Mouse (Mus musculus) forebrain, embryonic 12.5 days (tissue): ENCODE results near the gene Cfap61. TPM values are rescaled to one million over a fixed set of nuclear protein-coding genes. Genes with fewer than 3 reads are reported as not detected.

Experiments used
- ATAC-seq: fragments of 200-750 bp; cut with Nextera tagmentation; 2 replicates; pipeline ENCODE4 v1.8.0; 2017; ENCODE audit warnings: moderate TSS enrichment; ENCODE audit not compliant: low FRiP score
- H3K27ac ChIP-seq: fragments of 300-500 bp; sonication (generic); 2 replicates; pipeline ENCODE4 v1.5.1; 2016; ENCODE audit warnings: mild to moderate bottlenecking
- H3K27me3 ChIP-seq: fragments of 300-500 bp; sonication (generic); 2 replicates; pipeline ENCODE4 v1.6.1; 2016; ENCODE audit warnings: mild to moderate bottlenecking
- H3K36me3 ChIP-seq: fragments of 300-500 bp; sonication (generic); replicated peaks from 2 replicates; pipeline ENCODE4 v1.6.1; 2016; ENCODE audit warnings: mild to moderate bottlenecking
- H3K4me1 ChIP-seq: fragments of 300-500 bp; sonication (generic); 2 replicates; pipeline ENCODE4 v1.6.1; 2016
- H3K4me2 ChIP-seq: fragments of 300-500 bp; sonication (generic); 2 replicates; pipeline ENCODE4 v1.6.1; 2016; ENCODE audit warnings: mild to moderate bottlenecking, moderate library complexity
- H3K4me3 ChIP-seq: fragments of 300-500 bp; sonication (generic); replicated peaks from 2 replicates; pipeline ENCODE4 v1.5.1; 2016; ENCODE audit warnings: mild to moderate bottlenecking
- H3K9ac ChIP-seq: fragments of 300-500 bp; sonication (generic); 2 replicates; pipeline ENCODE4 v1.6.1; 2016; ENCODE audit warnings: mild to moderate bottlenecking
- H3K9me3 ChIP-seq: fragments of 300-500 bp; sonication (generic); 2 replicates; pipeline ENCODE4 v1.6.1; 2016
- WGBS: fragments of 180-500 bp; shearing (Covaris S2); methylation state at CpG from one replicate; pipeline ENCODE4 v1.1.7; 2016; 5-methylcytosine and 5-hydroxymethylcytosine counted together
- polyA plus RNA-seq: library from polyadenylated mRNA; unstranded; fragments of >200 nt; fragmentation: Nextera tagmentation; extraction: Ambion mirVana; gene quantifications from 2 replicates; pipeline ENCODE4 v1.2.1, GENCODE M21; 2016

Cfap61 gene
- polyA plus RNA-seq, 1 experiment from 2014 or later, result 1.2 TPM

DNA sequence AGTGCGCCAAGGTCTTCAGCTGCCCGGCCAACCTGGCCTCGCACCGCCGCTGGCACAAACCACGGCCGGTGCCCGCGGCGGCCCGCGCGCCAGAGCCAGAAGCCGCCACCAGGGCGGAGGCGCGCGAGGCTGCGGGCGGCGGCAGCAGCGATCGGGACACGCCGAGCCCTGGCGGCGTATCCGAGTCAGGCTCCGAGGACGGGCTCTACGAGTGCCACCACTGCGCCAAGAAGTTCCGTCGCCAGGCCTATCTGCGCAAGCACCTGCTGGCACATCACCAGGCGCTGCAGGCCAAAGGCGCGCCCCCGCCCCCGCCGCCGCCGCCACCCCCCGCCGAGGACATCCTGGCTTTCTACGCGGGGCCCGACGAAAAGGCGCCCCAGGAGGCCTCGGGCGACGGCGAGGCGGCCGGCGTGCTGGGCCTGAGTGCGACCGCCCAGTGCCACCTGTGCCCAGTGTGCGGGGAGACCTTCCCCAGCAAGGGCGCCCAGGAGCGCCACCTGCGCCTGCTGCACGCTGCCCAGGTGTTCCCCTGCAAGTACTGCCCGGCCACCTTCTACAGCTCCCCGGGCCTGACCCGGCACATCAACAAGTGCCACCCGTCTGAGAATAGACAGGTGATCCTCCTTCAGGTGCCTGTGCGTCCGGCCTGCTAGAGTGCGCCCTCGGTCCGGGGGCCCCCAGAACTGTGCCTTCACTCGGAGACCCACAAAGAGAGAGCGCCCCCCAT lies 288.8 kb downstream of the Cfap61 start:
- peak overlapping the region; percentile 97 for H3K27ac ChIP-seq
- ATAC-seq, result no peak
- peaks cover 74% of the 10 kb centered on the region for H3K27me3 ChIP-seq
- H3K4me1 ChIP-seq, result peaks cover 65% of the 10 kb centered on the region
- H3K9me3 ChIP-seq, result no peaks in the 10 kb centered on the region
- peak overlapping the region; percentile 88 for H3K4me2 ChIP-seq
- peak overlapping the region; percentile 95 for H3K9ac ChIP-seq
- no peaks in the 10 kb centered on the region for H3K36me3 ChIP-seq
- H3K4me3 ChIP-seq, result peak overlapping the region; percentile 79
- under 1% methylated on average over 63 of the region's 75 CpGs for WGBS

DNA sequence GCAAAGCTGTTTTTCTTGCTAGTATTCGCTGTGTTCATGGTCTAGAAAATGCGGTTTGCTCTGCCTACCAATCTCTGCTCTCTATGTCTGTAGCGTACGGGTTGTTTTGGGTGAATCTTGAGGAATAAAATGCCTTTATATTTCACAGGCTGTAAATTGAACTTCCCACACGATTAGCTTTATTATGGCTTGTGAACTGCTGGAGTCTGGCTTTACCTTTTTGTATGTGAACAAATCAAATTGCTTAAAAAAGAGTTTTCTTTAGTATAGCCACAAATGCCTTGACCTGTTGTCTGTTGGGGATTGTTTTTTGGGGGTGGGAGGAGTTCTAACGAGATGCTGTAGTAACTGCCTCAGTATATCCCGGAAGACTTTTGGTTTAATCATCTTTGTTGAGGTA lies 289.6 kb downstream of the Cfap61 start:
- Histone ChIP-seq H3K36me3 (no peaks in the 10 kb centered on the region), H3K9me3 (no peaks in the 10 kb centered on the region), H3K27ac (peak overlapping the region; percentile 97), H3K9ac (peak overlapping the region; percentile 95), H3K4me2 (peak overlapping the region; percentile 88), H3K27me3 (peaks cover 74% of the 10 kb centered on the region), H3K4me1 (peaks cover 57% of the 10 kb centered on the region), H3K4me3 (peak overlapping the region; percentile 79)
- no peak for ATAC-seq
- WGBS, result 8% methylated on average over 7 of the region's 7 CpGs

DNA sequence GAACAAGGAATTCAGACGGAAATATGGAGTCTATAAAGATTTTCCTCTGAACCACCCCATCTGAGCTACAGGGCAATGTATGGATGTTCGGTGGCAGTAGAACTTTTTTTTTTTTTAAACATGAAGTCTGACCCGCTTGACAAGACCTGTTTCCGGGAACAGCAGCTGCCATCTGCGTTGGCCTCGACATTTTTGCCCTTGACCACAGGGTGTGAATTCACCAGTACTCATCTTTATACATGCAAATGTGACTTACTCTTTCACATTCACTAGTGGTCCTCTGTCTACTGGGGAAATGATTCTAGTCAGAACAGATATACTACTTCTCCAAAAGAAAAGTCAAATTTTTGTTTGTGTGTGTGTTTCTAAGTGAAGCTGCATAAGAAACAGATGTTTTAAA lies 291.2 kb downstream of the Cfap61 start:
- H3K4me3 ChIP-seq, result 0 out of 2 replicates have a peak overlapping the region, but pooled peaks have one; percentile 2
- peak overlapping the region; percentile 38; the same call in 1 of the 2 replicates for H3K27ac ChIP-seq
- no peaks in the 10 kb centered on the region for H3K36me3 ChIP-seq
- peaks cover 44% of the 10 kb centered on the region for H3K4me1 ChIP-seq
- H3K27me3 ChIP-seq, result peaks cover 65% of the 10 kb centered on the region
- H3K9ac ChIP-seq, result no peak overlapping the region
- peak overlapping the region; percentile 88 for H3K4me2 ChIP-seq
- WGBS, result 4% methylated on average over 6 of the region's 6 CpGs
- ATAC-seq, result no peak
- H3K9me3 ChIP-seq, result no peaks in the 10 kb centered on the region

- ATAC-seq, result no peak
- peaks cover 39% of the 10 kb centered on the region for H3K4me1 ChIP-seq
- no peaks in the 10 kb centered on the region for H3K36me3 ChIP-seq
- H3K4me2 ChIP-seq, result peak overlapping the region; percentile 15; the same call in 1 of the 2 replicates
- WGBS, result 3% methylated on average over 9 of the region's 9 CpGs
- H3K27me3 ChIP-seq, result peaks cover 68% of the 10 kb centered on the region
- 0 out of 2 replicates have a peak overlapping the region, but pooled peaks have one; percentile 2 for H3K4me3 ChIP-seq
- no peak overlapping the region for H3K9ac ChIP-seq
- H3K27ac ChIP-seq, result 0 out of 2 replicates have a peak overlapping the region, but pooled peaks have one; percentile 14
- no peaks in the 10 kb centered on the region for H3K9me3 ChIP-seq
Measured at GRCm38 (mm10) chr2:146226484-146226883, 291.9 kb downstream of the Cfap61 start.

GRCm38 (mm10) chr2:146227646-146228045 lies 293.1 kb downstream of the Cfap61 start:
- Histone ChIP-seq H3K27ac (no peak overlapping the region), H3K36me3 (no peaks in the 10 kb centered on the region), H3K27me3 (peaks cover 66% of the 10 kb centered on the region), H3K4me2 (no peak overlapping the region), H3K9ac (no peak overlapping the region), H3K9me3 (no peaks in the 10 kb centered on the region), H3K4me1 (peaks cover 37% of the 10 kb centered on the region), H3K4me3 (no peak overlapping the region)
- WGBS, result 67% methylated on average over 3 of the region's 3 CpGs
- no peak for ATAC-seq

DNA sequence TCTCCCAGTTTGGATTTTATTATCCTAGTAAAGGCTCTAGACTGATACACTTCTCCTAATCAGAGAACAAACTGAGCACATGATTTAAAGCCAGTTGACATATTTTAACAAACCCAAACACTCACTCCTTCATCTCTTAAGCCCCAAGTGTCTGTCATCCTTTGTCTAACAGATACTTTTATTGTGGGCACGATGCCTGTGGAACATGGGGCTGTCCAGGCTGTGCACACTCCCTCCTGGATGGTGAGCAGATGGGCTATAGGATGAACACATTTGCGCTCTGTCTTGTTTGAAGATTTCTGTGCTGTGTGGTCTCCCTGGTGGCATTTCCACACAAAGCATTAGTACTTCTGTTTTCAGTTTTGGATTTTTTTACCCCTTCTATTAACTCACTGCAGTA lies 293.9 kb downstream of the Cfap61 start:
- Histone ChIP-seq H3K4me3 (no peak overlapping the region), H3K4me2 (no peak overlapping the region), H3K27ac (no peak overlapping the region), H3K9me3 (no peaks in the 10 kb centered on the region), H3K36me3 (no peaks in the 10 kb centered on the region), H3K9ac (no peak overlapping the region), H3K27me3 (peaks cover 58% of the 10 kb centered on the region), H3K4me1 (peaks cover 29% of the 10 kb centered on the region)
- whole genome bisulfite sequencing, result 82% methylated on average over 2 of the region's 2 CpGs
- no peak for ATAC-seq

DNA sequence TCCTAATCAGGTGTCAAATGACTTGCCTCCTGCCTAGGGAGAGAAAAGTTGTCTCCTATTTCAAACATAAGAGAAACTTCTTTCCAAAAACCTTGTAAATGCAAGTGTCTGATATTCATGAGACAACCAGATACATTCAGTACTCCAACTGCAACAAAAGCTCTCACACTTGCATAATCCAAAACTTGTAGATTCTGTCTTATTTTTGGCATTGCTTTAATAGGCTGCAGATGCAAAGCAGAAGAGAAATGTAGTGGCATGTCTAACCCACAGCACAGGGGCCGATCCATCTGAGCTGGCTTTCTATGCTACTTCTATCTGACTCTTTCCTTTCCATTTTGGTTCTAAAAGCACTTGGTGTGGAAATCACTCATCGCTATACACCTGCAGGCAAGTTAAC lies 296.9 kb downstream of the Cfap61 start:
- Histone ChIP-seq H3K27me3 (peaks cover 34% of the 10 kb centered on the region), H3K9me3 (no peaks in the 10 kb centered on the region), H3K4me3 (no peak overlapping the region), H3K36me3 (no peaks in the 10 kb centered on the region), H3K4me1 (peaks cover 6% of the 10 kb centered on the region), H3K27ac (no peak overlapping the region), H3K4me2 (no peak overlapping the region), H3K9ac (no peak overlapping the region)
- 93% methylated on average over 2 of the region's 2 CpGs for WGBS
- ATAC-seq, result no peak

DNA sequence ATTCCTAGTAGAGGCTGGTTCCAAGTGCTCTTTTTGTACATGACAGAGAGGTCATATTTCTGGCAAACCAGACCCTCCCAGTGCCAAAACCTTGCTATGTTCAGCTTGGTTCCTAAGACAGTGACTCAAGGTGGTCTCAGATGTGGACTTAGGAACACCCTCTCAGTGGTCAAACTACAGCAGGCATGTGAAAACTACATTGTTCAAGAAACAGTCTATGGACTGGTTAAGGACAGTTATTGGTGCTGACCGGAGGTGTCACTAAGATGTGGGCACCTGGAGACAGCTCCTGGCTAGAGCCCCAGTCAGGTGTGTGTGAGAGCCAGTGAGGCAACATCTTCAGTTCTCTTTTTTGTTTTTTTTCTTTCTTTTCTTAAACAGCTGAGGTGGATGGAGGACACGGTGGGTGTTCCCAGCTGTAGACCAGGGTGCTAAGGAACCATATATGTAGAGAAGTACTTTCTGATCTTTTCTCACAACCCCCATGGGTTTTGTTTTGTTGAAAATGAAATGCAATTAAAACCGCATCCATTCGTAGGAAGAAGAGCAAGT lies 304.7 kb downstream of the Cfap61 start:
- Histone ChIP-seq H3K9ac (no peak overlapping the region), H3K36me3 (0 out of 2 replicates have a peak, but pooled peaks cover 2% of the 10 kb centered on the region), H3K27me3 (no peaks in the 10 kb centered on the region), H3K4me3 (no peak overlapping the region), H3K27ac (no peak overlapping the region), H3K4me2 (no peak overlapping the region), H3K4me1 (no peaks in the 10 kb centered on the region), H3K9me3 (no peaks in the 10 kb centered on the region)
- 90% methylated on average over 4 of the region's 4 CpGs for WGBS
- ATAC-seq, result no peak

GRCm38 (mm10) chr2:146244049-146244448 lies 309.5 kb downstream of the Cfap61 start:
- 86% methylated on average over 2 of the region's 2 CpGs for WGBS
- Histone ChIP-seq H3K4me2 (no peak overlapping the region), H3K36me3 (0 out of 2 replicates have a peak, but pooled peaks cover 2% of the 10 kb centered on the region), H3K27ac (no peak overlapping the region), H3K9ac (no peak overlapping the region), H3K9me3 (no peaks in the 10 kb centered on the region), H3K4me1 (peaks cover 13% of the 10 kb centered on the region), H3K4me3 (no peak overlapping the region), H3K27me3 (no peaks in the 10 kb centered on the region)
- ATAC-seq, result no peak

DNA sequence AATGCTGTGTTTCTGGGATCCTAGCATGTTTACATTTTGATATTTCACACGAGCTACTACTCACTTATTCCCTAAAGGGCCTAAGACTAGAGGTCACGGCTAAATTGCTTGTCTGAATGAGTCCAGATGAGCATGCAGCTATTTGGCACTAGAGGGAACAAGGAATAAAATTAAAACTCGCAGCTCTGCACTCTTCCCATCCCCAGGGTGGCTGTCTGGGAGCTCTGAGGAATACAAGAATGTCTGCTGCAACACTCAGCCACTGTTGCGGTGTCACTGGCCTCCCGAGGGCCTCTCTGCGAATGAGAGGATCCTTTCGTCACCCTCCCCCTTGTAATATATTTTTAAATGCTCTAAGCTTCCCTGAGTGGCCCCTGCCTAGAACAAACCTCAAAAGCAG lies 310.8 kb downstream of the Cfap61 start:
- H3K36me3 ChIP-seq, result 0 out of 2 replicates have a peak, but pooled peaks cover 2% of the 10 kb centered on the region
- 63% methylated on average over 7 of the region's 7 CpGs for WGBS
- no peaks in the 10 kb centered on the region for H3K27me3 ChIP-seq
- no peak overlapping the region for H3K9ac ChIP-seq
- H3K4me3 ChIP-seq, result no peak overlapping the region
- H3K4me2 ChIP-seq, result no peak overlapping the region
- H3K4me1 ChIP-seq, result peaks cover 26% of the 10 kb centered on the region
- ATAC-seq, result no peak
- no peak overlapping the region for H3K27ac ChIP-seq
- no peaks in the 10 kb centered on the region for H3K9me3 ChIP-seq

- peaks cover 30% of the 10 kb centered on the region for H3K4me1 ChIP-seq
- ATAC-seq, result no peak
- H3K27ac ChIP-seq, result no peak overlapping the region
- no peaks in the 10 kb centered on the region for H3K27me3 ChIP-seq
- WGBS, result 81% methylated on average over 4 of the region's 4 CpGs
- no peaks in the 10 kb centered on the region for H3K9me3 ChIP-seq
- 0 out of 2 replicates have a peak, but pooled peaks cover 2% of the 10 kb centered on the region for H3K36me3 ChIP-seq
- H3K9ac ChIP-seq, result no peak overlapping the region
- no peak overlapping the region for H3K4me2 ChIP-seq
- H3K4me3 ChIP-seq, result no peak overlapping the region
Measured at GRCm38 (mm10) chr2:146246409-146247075, 312.0 kb downstream of the Cfap61 start.

DNA sequence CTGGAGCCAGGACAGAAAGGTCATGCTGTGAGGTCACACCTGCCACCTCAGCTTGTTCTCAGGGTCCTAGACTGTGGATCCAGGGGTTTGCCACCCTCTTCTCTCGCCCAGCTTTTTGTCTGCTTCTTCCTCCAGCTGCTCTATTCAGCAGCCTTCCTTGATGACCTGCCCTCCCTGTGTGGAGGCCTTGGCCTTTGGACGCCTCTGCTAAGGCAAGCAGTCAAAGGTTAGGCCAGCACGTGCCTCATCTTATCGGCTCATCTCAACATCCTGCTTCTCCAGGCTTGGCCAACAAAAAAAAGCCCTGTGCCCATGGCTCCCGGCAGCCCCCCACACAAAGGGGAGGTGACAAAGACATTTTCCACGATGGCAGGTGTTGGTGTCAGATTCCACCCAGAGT lies 313.0 kb downstream of the Cfap61 start:
- Histone ChIP-seq H3K4me2 (no peak overlapping the region), H3K27ac (no peak overlapping the region), H3K36me3 (0 out of 2 replicates have a peak, but pooled peaks cover 2% of the 10 kb centered on the region), H3K9me3 (no peaks in the 10 kb centered on the region), H3K4me1 (peaks cover 30% of the 10 kb centered on the region), H3K27me3 (no peaks in the 10 kb centered on the region), H3K4me3 (no peak overlapping the region), H3K9ac (no peak overlapping the region)
- peak; percentile 28; the same call in 1 of the 2 replicates for ATAC-seq
- 57% methylated on average over 6 of the region's 6 CpGs for WGBS
